Mouse (Mus musculus): ENCODE data around the gene Olfm2. TPM values are rescaled to one million over a fixed set of nuclear protein-coding genes. Genes with fewer than 3 reads are reported as not detected.
"Not testable (repeated sequence)": the region's sequence is repeated elsewhere in the genome, so short reads cannot be mapped to it uniquely, and the experiment has no call there.

Gene Olfm2
- total RNA-seq, 2 experiments from 2014 or later: 0.50 to 1.2 TPM

DNA sequence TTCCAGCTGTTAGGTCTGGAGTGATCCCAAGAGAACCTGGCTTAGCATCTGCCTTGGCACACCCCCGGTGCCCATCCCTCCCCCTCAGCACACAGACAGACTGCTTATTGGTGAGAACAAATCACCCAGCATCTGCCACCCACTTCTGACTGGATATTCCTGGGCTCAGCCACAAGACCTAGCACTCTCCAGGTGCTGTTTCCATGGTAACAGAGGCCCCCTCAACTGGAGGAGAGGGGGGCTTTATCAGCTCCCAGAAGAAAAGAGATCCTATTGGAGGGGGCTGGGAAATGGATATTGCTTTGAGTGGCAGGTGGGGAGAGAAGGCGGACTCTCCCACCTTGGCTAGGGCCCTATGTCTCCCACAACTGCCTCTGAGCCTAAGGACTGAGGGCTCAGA, 82.2 kb downstream of the Olfm2 start:
- DNase-seq: no peak
- intact Hi-C loops (cut with DNase I): loop anchor here (2.0 to 5.0 kb wide), 2 partner anchors 167 to 197 kb away; no protein-coding TSS in a partner anchor

DNA sequence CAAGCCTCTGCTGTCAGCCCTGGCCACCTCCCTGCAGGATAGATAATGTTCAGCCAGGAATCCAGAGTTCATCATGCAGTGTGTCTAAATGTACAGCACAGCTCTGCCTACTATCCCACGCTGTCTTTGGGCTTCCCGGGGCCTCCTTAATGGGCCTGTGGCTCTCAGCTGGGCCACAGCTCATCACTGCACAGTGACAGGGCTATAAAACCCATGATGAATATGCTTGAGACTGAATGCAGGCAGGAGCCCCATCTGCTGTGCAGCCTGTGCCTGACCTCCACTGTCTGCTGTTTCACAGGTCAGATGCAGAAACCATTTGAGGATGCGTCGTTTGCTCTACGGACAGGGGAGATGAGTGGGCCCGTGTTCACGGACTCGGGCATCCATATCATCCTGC, 83.3 kb downstream of the Olfm2 start:
- DNase-seq: no peak
- intact Hi-C loops (cut with DNase I): loop anchor here (1.0 to 5.0 kb wide), 3 partner anchors 64 to 196 kb away; no protein-coding TSS in a partner anchor

DNA sequence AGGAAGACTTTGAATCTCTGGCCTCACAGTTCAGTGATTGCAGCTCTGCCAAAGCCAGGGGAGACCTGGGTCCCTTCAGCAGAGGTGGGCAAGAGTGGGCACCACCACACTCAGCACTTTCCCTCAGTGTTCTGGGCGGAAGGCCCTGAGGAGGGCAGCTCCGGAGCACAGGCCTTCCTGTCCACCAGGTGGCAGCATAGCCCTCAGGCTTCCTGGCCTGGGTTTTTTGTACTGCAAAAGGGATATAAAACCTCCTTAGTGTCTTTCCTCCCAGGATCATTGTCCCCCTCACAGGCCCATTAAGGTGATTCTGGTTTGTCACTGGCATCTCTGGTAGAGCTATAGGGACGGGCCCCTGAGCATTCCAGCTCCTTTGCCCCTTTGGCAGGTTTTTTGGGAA, 83.8 kb downstream of the Olfm2 start:
- peak; percentile 72 to 84 for DNase-seq

DNA sequence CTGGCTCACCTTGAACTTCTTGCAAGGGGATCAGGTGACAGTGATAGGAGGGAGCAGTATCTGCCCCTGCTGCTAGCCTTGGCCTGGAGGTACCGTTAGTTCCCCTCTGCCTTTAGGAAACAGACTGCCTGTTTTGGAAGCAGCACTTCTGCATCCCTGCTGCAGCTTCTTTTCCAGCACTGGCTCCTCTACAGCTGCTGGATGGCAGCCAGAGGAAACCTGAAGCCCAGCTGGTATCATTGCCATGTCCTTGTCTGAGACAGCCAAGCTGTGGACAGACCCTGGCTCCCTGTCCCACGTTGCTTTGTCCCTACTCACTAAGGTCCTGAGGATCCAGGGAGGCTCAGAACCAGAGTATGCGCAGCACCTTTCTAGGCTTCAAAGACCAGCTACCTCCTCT, 88.6 kb downstream of the Olfm2 start:
- peak; percentile 69 to 72 for DNase-seq
- intact Hi-C loops (cut with DNase I): no loop called here

More for the DNA sequence above, 83.8 kb downstream of the Olfm2 start:
- intact Hi-C loops (cut with DNase I): loop anchor here (1.0 to 5.0 kb wide), 3 partner anchors 65 to 195 kb away; no protein-coding TSS in a partner anchor

- intact Hi-C loops (cut with DNase I): no loop called here
- no peak for DNase-seq
Observed at GRCm38 (mm10) chr9:20653859-20654258, 92.3 kb downstream of the Olfm2 start.

DNA sequence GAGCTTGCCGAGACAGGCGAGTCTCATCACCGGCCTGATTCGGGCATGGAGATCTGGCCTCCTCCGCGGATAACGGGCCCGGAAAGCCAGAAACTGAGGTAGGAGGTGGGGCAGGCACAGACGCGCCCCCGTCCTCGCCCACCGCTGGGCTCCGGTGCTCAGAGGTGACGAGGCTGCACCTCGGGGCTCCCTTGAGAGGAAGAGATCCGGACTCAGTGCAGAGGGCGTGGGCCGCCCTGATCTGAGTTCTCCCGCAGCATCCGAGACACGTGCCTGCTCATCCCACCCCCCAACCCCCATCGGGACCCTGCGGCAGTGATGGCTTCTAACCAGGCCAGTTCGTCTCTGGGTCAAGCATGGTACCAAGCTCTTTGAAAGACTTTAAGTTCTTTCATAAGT, 93.9 kb downstream of the Olfm2 start:
- DNase-seq: no peak
- intact Hi-C loops (cut with DNase I): no loop called here

- peak; percentile 98 to 99 for DNase-seq
- intact Hi-C loops (cut with DNase I): no loop called here
Observed at GRCm38 (mm10) chr9:20651602-20652259, 94.4 kb downstream of the Olfm2 start, which contains the start of gene Pin1. TSS of gene Pin1 (plus strand) at chr9:20652095.

DNA sequence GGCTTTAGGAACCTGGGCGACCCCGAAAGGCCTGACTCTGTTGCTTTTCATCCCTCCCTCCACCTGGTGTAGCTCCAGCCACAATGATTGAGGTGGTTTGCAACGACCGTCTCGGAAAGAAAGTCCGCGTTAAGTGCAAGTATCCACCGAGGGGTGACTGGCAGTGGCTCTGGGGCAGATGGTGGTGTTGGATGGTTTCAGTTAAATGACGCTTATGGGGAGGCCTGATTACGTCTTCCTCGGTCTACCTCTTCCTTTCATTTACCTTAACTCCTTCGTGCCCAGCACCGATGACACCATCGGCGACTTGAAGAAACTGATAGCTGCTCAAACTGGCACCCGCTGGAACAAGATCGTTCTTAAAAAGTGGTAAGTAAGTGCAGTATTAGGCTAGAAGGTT, 101.0 kb downstream of the Olfm2 start:
- intact Hi-C loops (cut with DNase I): loop anchor here (10.0 kb wide), 2 partner anchors 180 to 1020 kb away; partner anchors contain the start of genes Zfp26 and Zfp317
- DNase-seq: peak in 1 of 2 experiments; percentile 23

DNA sequence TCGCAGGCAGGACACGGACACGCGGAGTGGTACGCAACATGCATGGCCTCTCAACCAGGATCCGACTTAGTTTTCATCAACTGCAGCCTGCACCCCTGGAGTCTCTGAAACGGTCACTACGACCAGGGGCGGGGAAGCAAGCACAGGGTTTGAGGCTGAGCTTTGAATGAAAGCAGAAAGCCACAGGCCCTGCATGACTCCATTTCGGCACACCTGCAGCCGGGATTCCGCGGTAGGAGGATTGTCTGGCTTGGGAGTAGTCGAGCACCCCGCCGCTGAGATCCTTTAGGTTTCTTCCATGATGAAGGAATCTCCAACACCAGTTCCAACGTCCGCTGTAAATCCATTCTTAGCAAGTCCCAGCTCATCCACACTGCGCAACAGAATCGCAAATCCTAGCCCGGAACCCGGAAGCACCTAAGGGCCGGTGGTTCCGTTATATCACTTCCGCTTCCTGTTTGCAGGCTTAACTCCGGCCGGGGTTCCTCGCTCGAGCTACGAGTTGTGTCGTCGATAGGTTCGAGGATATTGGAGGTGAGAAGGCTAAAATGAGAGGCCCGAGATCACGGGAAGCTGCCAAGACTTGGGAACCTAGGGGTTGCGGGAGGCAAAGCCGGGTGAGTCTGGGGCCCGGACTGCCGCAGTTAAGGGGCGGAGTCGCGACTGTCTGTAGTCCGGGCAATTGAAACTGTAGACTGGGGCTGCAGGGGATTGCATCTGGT, 101.6 kb downstream of the Olfm2 start, which contains the start of gene Fbxl12:
Fbxl12 (minus strand) TSS at position 408 of the 722 bp plus-strand sequence.
- peak; percentile 84 to 87 for DNase-seq
- intact Hi-C loops (cut with DNase I): loop anchor here (10.0 kb wide), 2 partner anchors 180 to 1020 kb away; partner anchors contain the start of genes Zfp26 and Zfp317

DNA sequence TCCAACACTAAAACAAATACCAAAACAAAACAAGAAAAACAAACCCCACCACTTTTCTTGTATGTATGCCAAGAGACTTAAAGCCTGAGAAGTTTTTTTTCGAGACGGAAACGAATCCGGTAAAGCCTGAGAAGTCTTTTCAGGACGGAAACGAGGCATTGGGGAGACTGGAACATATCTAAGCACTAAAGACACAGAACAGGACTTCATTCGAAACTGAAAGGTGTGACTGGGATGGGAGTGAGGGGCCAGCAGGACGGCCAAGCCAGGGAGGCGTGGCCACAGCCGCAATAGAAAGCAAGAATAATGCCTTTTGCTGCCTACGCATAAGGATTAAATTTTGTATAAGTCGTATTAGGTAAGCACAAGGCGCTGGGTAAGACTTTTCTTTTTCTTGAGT, 102.4 kb downstream of the Olfm2 start:
- intact Hi-C loops (cut with DNase I): loop anchor here (2.0 to 10.0 kb wide), 3 partner anchors 37 to 1019 kb away; partner anchors contain the start of genes Zfp26 and Zfp317
- DNase-seq: no peak

DNA sequence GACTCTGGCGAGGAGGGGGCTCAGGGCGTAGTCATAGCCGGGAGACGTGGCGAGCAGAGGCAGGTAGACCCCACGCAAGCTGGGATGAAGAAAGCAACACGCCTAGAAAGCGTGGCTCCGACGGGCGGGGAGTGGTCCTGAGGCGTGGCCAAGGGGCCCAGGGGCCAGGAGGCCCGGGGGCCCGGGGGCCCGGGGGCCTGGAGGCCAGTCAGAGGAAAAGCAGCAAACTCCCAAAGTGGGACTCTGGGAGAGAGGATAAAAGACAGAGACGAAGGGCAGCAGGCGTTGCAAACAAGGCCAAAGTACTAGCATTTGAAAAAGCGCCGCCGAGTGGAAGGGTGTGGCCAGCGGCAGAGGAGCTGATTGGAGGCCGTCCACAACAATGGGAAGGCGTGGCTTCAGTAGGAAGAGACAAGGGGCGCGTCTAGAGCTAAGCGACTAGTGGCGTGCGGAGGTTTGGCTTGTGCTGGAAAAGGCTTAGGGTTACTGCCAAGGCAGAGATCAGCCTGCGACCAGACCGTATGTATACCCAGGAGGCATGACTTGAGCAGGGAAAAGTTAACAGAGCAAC, 103.2 kb downstream of the Olfm2 start:
- intact Hi-C loops (cut with DNase I): loop anchor here (1.0 to 10.0 kb wide), 4 partner anchors 36 to 1018 kb away; partner anchors contain the start of genes Zfp26 and Zfp317
- DNase-seq: peak; percentile 93

DNA sequence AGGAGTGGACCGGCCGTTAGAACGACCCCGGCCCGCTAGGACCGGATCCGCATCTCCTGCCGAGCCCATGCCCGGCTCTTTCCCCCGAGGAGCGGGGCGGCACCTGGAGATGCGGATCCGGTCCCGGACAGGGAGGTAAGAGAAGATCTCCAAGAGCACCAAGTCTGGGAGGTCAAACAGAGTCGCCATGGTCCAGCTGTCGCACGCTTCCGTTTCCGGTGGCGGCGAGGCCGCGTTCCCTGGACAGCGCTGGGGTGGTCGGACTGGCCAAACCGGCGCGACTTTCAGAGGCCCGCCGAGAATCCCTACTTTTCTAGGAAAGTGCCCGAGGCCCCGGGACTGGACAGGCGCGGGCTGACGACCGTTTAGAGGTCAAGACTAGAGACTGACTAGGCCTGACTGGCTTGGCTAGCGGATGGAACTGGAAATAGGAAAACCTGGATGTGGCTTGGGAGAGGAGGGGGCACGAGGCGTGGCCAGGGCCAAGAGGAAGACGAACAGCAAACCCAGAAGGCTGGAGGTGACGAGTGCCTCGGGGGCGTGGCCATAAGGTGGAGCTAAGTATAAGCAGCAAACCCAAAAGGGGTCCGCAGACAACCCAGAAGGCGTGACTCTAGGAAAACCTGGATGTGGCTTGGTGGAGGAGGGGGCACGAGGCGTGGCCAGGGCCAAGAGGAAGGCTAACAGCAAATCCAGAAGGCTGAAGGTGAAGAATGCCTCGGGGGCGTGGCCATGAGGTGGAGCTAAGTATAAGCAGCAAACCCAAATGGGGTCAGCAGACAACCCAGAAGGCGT, 103.9 kb downstream of the Olfm2 start, which contains the start of gene Ubl5:
Ubl5 (plus strand) TSS at position 778 of the 795 bp plus-strand sequence.
- DNase-seq: peak; percentile 91 to 93
- intact Hi-C loops (cut with DNase I): loop anchor here (1.0 to 10.0 kb wide), 4 partner anchors 35 to 1017 kb away; partner anchors contain the start of genes Zfp26 and Zfp317

- intact Hi-C loops (cut with DNase I): loop anchor here (10.0 kb wide), 2 partner anchors 177 to 1017 kb away; partner anchors contain the start of genes Zfp26 and Zfp317
- DNase-seq: no peak
Observed at GRCm38 (mm10) chr9:20641501-20641900, 104.6 kb downstream of the Olfm2 start.

- intact Hi-C loops (cut with DNase I): no loop called here
- DNase-seq: peak in 1 of 2 experiments; percentile 0
Observed at GRCm38 (mm10) chr9:20639486-20639885, 106.7 kb downstream of the Olfm2 start.

GRCm38 (mm10) chr9:20638552-20638951, 107.6 kb downstream of the Olfm2 start:
- peak in 1 of 2 experiments; percentile 1 for DNase-seq
- intact Hi-C loops (cut with DNase I): no loop called here

GRCm38 (mm10) chr9:20636790-20637189, 109.4 kb downstream of the Olfm2 start:
- intact Hi-C loops (cut with DNase I): no loop called here
- DNase-seq: peak in 1 of 2 experiments; percentile 5

DNA sequence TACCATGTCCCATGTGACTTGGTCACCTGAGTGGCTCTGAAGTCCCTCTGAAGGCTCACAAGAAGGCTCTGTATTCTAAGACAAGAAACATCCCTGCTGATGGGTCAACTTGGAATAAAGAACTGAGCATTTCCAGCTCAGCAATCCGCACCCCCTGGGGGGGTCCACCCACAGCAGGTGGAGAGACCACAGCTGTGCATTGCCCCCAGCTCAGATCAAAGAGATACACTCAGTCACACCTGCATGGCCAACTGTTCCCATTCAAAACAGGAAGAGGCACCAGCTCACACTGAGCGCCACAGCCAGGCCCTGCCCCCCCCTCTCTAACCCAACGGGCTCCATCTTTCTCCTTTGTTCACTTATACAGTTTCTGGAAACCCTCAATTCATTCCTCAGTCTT, 109.9 kb downstream of the Olfm2 start:
- intact Hi-C loops (cut with DNase I): no loop called here
- DNase-seq: peak in 1 of 2 experiments; percentile 16

DNA sequence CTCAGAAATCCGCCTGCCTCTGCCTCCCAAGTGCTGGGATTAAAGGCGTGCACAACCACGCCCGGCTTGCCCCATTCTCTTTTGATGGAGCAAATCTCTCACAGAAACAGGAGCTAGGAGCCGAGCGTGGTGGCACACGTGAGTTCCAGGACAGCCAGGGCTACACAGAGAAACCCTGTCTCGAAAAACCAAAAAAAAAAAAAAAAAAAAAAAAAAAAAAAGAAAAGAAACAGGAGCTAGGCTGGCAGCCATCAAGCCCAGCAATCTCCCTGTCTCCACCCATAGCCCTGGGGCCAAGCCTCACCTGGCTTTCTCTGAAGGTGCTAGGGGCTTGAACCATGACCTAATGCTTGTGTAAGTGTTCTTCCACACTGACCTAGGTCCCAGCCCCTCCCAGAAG, 110.5 kb downstream of the Olfm2 start:
- intact Hi-C loops (cut with DNase I): not testable (repeated sequence)
- DNase-seq: peak in 1 of 2 experiments; percentile 0

- intact Hi-C loops (cut with DNase I): no loop called here
Observed at GRCm38 (mm10) chr9:20631332-20631731, 114.8 kb downstream of the Olfm2 start.

More at GRCm38 (mm10) chr9:20631332-20631731, 114.8 kb downstream of the Olfm2 start:
- DNase-seq: no peak
